Mouse (Mus musculus) stomach, embryonic 16.5 days (tissue): ENCODE results near the gene Cdkn2b. TPM values are rescaled to one million over a fixed set of nuclear protein-coding genes. Genes with fewer than 3 reads are reported as not detected.

ENCODE experiments used
- ATAC-seq: fragments of 200-750 bp; cut with Nextera tagmentation; 2 replicates; pipeline ENCODE4 v1.8.0; 2017; ENCODE audit warnings: moderate number of reproducible peaks, moderate TSS enrichment; ENCODE audit not compliant: insufficient read depth, low FRiP score
- H3K27ac ChIP-seq: fragments of 300-500 bp; sonication (generic); 2 replicates; pipeline ENCODE4 v1.5.1; 2014; ENCODE audit warnings: low read length
- H3K27me3 ChIP-seq: fragments of 300-500 bp; sonication (generic); 2 replicates; pipeline ENCODE4 v1.6.1; 2014; ENCODE audit warnings: low read length, control low read depth, mixed read lengths; ENCODE audit not compliant: control insufficient read depth, insufficient read depth
- H3K36me3 ChIP-seq: fragments of 300-500 bp; sonication (generic); 2 replicates; pipeline ENCODE4 v1.6.1; 2014; ENCODE audit warnings: low read length; ENCODE audit not compliant: control insufficient read depth, insufficient read depth
- H3K4me1 ChIP-seq: fragments of 300-500 bp; sonication (generic); 2 replicates; pipeline ENCODE4 v1.6.1; 2014; ENCODE audit warnings: low read length, control low read depth, mixed read lengths; ENCODE audit not compliant: control insufficient read depth, insufficient read depth
- H3K4me2 ChIP-seq: fragments of 300-500 bp; sonication (generic); 2 replicates; pipeline ENCODE4 v1.6.1; 2014; ENCODE audit warnings: low read depth, low read length, mixed read lengths
- H3K4me3 ChIP-seq: fragments of 300-500 bp; sonication (generic); replicated peaks from 2 replicates; pipeline ENCODE4 v1.5.1; 2014; ENCODE audit warnings: mild to moderate bottlenecking, low read length
- H3K9ac ChIP-seq: fragments of 300-500 bp; sonication (generic); 2 replicates; pipeline ENCODE4 v1.6.1; 2014; ENCODE audit warnings: low read length
- H3K9me3 ChIP-seq: fragments of 300-500 bp; sonication (generic); replicated peaks from 2 replicates; pipeline ENCODE4 v1.6.1; 2016; ENCODE audit warnings: low read length, control low read depth; ENCODE audit not compliant: control insufficient read depth
- WGBS: fragments of 180-500 bp; shearing (Covaris S2); extraction: QIAGEN DNeasy Blood & Tissue Kit; methylation state at CpG from one replicate; pipeline ENCODE4 v1.1.7; 2014; 5-methylcytosine and 5-hydroxymethylcytosine counted together
- polyA plus RNA-seq: library from polyadenylated mRNA; unstranded; fragments of >200 nt; fragmentation: Nextera tagmentation; extraction: Ambion mirVana; gene quantifications from 2 replicates; pipeline ENCODE4 v1.2.1, GENCODE M21; 2015

The Cdkn2b gene
- polyA plus RNA-seq, 1 experiment from 2014 or later = 11.6 TPM

DNA sequence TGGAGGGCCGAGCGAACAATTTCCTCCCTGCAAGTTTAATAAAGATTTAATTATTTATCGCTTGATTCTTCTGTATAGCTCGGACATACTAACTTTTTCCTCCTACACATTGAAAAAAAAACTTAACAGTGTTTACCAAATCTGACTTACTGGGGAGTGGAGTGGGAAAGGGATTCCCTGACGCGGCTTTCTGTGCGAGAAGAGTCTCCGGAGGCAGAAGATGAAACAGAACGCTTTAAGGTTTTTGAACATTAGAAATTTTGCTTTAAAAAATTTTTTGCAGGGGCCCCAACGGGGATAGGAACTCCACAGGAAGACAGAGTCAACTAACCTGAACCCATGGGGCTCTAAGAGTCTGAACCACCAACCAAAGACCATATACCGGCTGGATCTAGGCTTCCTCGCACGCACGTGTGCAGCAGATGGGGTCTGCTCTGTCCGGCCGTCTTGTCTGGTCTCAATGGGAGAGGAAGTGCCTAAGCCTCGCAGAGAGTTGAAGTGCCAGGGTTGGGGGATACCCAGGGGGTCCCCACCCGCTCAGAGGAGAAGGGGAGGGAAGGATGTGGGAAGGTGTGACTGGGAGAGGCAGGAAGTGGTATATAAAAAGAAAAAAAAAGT, 38.6 kb downstream of the Cdkn2b start:
- H3K9me3 ChIP-seq = no peaks in the 10 kb centered on the region
- H3K36me3 ChIP-seq = no peaks in the 10 kb centered on the region
- no peak overlapping the region for H3K27ac ChIP-seq
- no peak overlapping the region for H3K4me2 ChIP-seq
- no peaks in the 10 kb centered on the region for H3K4me1 ChIP-seq
- H3K9ac ChIP-seq = no peak overlapping the region
- no peak overlapping the region for H3K4me3 ChIP-seq
- ATAC-seq = no peak
- H3K27me3 ChIP-seq = peaks cover 60% of the 10 kb centered on the region
- WGBS = 5% methylated on average over 18 of the region's 18 CpGs

DNA sequence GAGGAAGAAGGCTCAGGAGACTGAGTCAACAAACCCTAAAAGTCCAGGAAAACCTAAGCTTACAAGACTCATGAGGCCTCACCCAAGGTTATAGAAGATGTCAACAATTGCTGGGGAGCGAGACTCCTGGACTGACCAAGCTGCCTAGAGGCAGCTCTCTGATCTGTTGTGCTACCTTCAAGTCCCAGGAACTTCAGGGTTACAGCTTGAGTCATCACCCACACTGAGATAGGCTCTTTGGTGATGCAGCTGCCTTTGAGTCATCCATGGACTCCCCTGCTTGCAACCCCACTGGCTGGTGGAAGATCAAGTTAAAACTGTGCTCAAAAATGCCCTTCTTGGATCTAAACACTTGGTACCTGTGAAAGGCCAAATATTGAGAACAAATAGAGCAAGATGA, 53.1 kb downstream of the Cdkn2b start:
- no peak overlapping the region for H3K4me3 ChIP-seq
- H3K27me3 ChIP-seq = peaks cover 3% of the 10 kb centered on the region; the same call in 1 of the 2 replicates
- no peak overlapping the region for H3K4me2 ChIP-seq
- H3K9me3 ChIP-seq = no peaks in the 10 kb centered on the region
- no peak overlapping the region for H3K9ac ChIP-seq
- H3K36me3 ChIP-seq = no peaks in the 10 kb centered on the region
- H3K27ac ChIP-seq = no peak overlapping the region
- 71% methylated on average over 1 of the region's 1 CpGs for WGBS
- no peak for ATAC-seq
- no peaks in the 10 kb centered on the region for H3K4me1 ChIP-seq

Other genes starting within 250 kb of the Cdkn2b start
- 52.3 and 53.8 TPM in 2 replicates for gene Mtap, start 173.9 kb downstream of the Cdkn2b start, polyA plus RNA-seq
- not detected in 2 replicates for gene Cdkn2a, start 16.4 kb downstream of the Cdkn2b start, polyA plus RNA-seq